Mouse (Mus musculus) lung, adult 18-20 months (tissue): Measurements from ENCODE around the gene Mta2.
"Not testable (repeated sequence)": the region's sequence is repeated elsewhere in the genome, so short reads cannot be mapped to it uniquely, and the experiment has no call there.

Experiments used
- DNase-seq, 2 experiments: peaks; one replicate each; pipeline ENCODE4 v3.0.0; 2022; ENCODE audit warnings: mixed read lengths in 2 of 2

Gene Mta2

GRCm38 (mm10) chr19:8967373-8967743 lies 25.7 kb downstream of the Mta2 start:
- no peak for DNase-seq

GRCm38 (mm10) chr19:8967893-8968292 lies 26.2 kb downstream of the Mta2 start:
- no peak for DNase-seq

GRCm38 (mm10) chr19:8972491-8972890 lies 30.8 kb downstream of the Mta2 start:
- not testable (repeated sequence) for DNase-seq

- DNase-seq, result no peak
Observed at GRCm38 (mm10) chr19:8974638-8975037, 33.0 kb downstream of the Mta2 start.

- DNase-seq, result no peak
Observed at GRCm38 (mm10) chr19:8975491-8975890, 33.8 kb downstream of the Mta2 start.

GRCm38 (mm10) chr19:8976535-8976934 lies 34.9 kb downstream of the Mta2 start:
- DNase-seq, result peak; percentile 61 to 77

- DNase-seq, result peak; percentile 44 to 56
Observed at GRCm38 (mm10) chr19:8980771-8981170, 39.1 kb downstream of the Mta2 start.

- DNase-seq, result no peak
Observed at GRCm38 (mm10) chr19:8981450-8982168, 39.9 kb downstream of the Mta2 start.

GRCm38 (mm10) chr19:8982303-8983149 lies 40.9 kb downstream of the Mta2 start:
- peak; percentile 37 to 40 for DNase-seq

- peak; percentile 79 to 81 for DNase-seq
Observed at GRCm38 (mm10) chr19:8983150-8983650, 41.5 kb downstream of the Mta2 start.

- peak; percentile 85 to 88 for DNase-seq
Observed at GRCm38 (mm10) chr19:8984255-8984868, 42.7 kb downstream of the Mta2 start.

GRCm38 (mm10) chr19:8985891-8986290 lies 44.2 kb downstream of the Mta2 start:
- DNase-seq, result peak; percentile 44 to 56

- DNase-seq, result peak; percentile 56 to 63
Observed at GRCm38 (mm10) chr19:8987816-8988215, 46.1 kb downstream of the Mta2 start.

GRCm38 (mm10) chr19:8988346-8989065 lies 46.8 kb downstream of the Mta2 start:
- DNase-seq, result no peak

GRCm38 (mm10) chr19:8989066-8989566 lies 47.4 kb downstream of the Mta2 start, which contains the start of gene Ahnak:
Gene Ahnak (plus strand): TSS chr19:8989284.
- peak; percentile 85 to 89 for DNase-seq

GRCm38 (mm10) chr19:8989567-8990431 lies 48.1 kb downstream of the Mta2 start:
- DNase-seq, result peak; percentile 91 to 94

GRCm38 (mm10) chr19:8990432-8991102 lies 48.9 kb downstream of the Mta2 start:
- DNase-seq, result peak; percentile 58 to 69

GRCm38 (mm10) chr19:8991245-8991870 lies 49.7 kb downstream of the Mta2 start:
- peak in 1 of 2 experiments; percentile 21 for DNase-seq

- peak; percentile 51 to 68 for DNase-seq
Observed at GRCm38 (mm10) chr19:8991871-8992735, 50.4 kb downstream of the Mta2 start.
